ENCODE assay signal across 10 mouse cellular contexts in genomic region chr13:94173633-94174576, GRCm38 (mm10).
DNase-seq lines count a peak whose midpoint lies in the region; ATAC-seq and TF ChIP-seq lines count a peak whose summit lies in the region.
"Had no signal": no experiment of that assay in that cellular context is flagged by ENCODE, and none has a peak within 500 bp of the region (broad histone marks: within the 10 kb centered on the region; RNA-seq: fewer than 3 reads in every experiment).

No protein-coding gene starts in this region.

- peaks cover 39% of the 10 kb centered on the region for H3K4me1 ChIP-seq in forebrain, embryonic 13.5 days
- H3K4me1 ChIP-seq in hindbrain, embryonic 10.5 days (replicated peaks): peaks cover 69% of the 10 kb centered on the region

- ATAC-seq in forebrain, embryonic 13.5 days: peak; percentile 38; the same call in 1 of the 2 replicates
- peak; percentile 65 for ATAC-seq in megakaryocyte progenitor cell, adult 5-6 weeks (replicated peaks; ENCODE audit: poor library complexity)

- WGBS in forebrain, embryonic 13.5 days: under 1% methylated on average over 47 of the region's 55 CpGs
- 2% methylated on average over 54 of the region's 55 CpGs for WGBS in hindbrain, embryonic 10.5 days

- no peaks in the 10 kb centered on the region for H3K9me3 ChIP-seq in forebrain, embryonic 13.5 days (replicated peaks)
- H3K9me3 ChIP-seq in hindbrain, embryonic 10.5 days: no peaks in the 10 kb centered on the region
- H3K9me3 ChIP-seq: G1E had no signal

- no peaks in the 10 kb centered on the region for H3K36me3 ChIP-seq in forebrain, embryonic 13.5 days (ENCODE audit: poor library complexity, severe bottlenecking)
- H3K36me3 ChIP-seq in hindbrain, embryonic 10.5 days: no peaks in the 10 kb centered on the region
- H3K36me3 ChIP-seq: G1E had no signal

- peaks cover 22% of the 10 kb centered on the region for H3K27me3 ChIP-seq in forebrain, embryonic 13.5 days
- peaks cover 63% of the 10 kb centered on the region for H3K27me3 ChIP-seq in hindbrain, embryonic 10.5 days (ENCODE audit: insufficient read depth, poor library complexity, severe bottlenecking)

- peak overlapping the region; percentile 95 for H3K4me2 ChIP-seq in forebrain, embryonic 13.5 days

- intact Hi-C loops in left cerebral cortex, adult 2 months (cut with DNase I): loop anchor here (5.0 kb wide), 1 partner anchor 57 kb away; no protein-coding TSS in a partner anchor

- peak overlapping the region; percentile 48 for H3K4me3 ChIP-seq in left cerebral cortex, adult 2 months
- peak overlapping the region; percentile 52 for H3K4me3 ChIP-seq in forebrain, embryonic 13.5 days
- peak overlapping the region; percentile 63 for H3K4me3 ChIP-seq in hindbrain, embryonic 10.5 days
- H3K4me3 ChIP-seq: myocyte had no signal

- H3K27ac ChIP-seq in left cerebral cortex, adult 2 months: peak overlapping the region; percentile 42; the same call in 1 of the 2 replicates
- no peak overlapping the region for H3K27ac ChIP-seq in forebrain, embryonic 13.5 days
- H3K27ac ChIP-seq in hindbrain, embryonic 10.5 days: peak overlapping the region; percentile 82

- peak in 1 of 2 experiments; percentile 43 for DNase-seq in left cerebral cortex, adult 2 months (ENCODE audit: extremely low spot score in 1 of 2, low spot score in 2 of 2)
- no peak for DNase-seq in left cerebral cortex, adult 8-10 months (ENCODE audit: low spot score in 2 of 2)
- DNase-seq in cerebellum, adult 11 months: peak; percentile 60
- DNase-seq in hindbrain, embryonic 10.5 days (ENCODE audit: low spot score): peak; percentile 63
- peak; percentile 52 for DNase-seq in layer of hippocampus, adult 9-11 months
- peak; percentile 45 to 57 for DNase-seq in spleen, postnatal 10 days (ENCODE audit: low spot score in 2 of 2)

- no peak for TF ChIP-seq CTCF in left cerebral cortex, adult 2 months (IDR thresholded peaks at IDR 0.05)

- peak overlapping the region; percentile 68 for H3K9ac ChIP-seq in forebrain, embryonic 13.5 days

Comparison
In these comparisons a context has a peak if more than half of its experiments do, and no peak if none do; other contexts are left out.
1. DNase-seq: peak in cerebellum, adult 11 months (single experiment), hindbrain, embryonic 10.5 days (single experiment), layer of hippocampus, adult 9-11 months (single experiment) and spleen, postnatal 10 days (2 of 2); none in left cerebral cortex, adult 8-10 months (0 of 2).
2. Peak in every context shown above with its lines, with median percentiles within 50 percentile points of each other: H3K4me3 ChIP-seq.